Mouse (Mus musculus) thymus, postnatal 10 days (tissue): ENCODE results near the gene Dhdh.
"Not testable (repeated sequence)": the region's sequence is repeated elsewhere in the genome, so short reads cannot be mapped to it uniquely, and the experiment has no call there.

ENCODE experiments used
- DNase-seq, 2 experiments: peaks; one replicate each; pipeline ENCODE4 v3.0.0; 2021; ENCODE audit warnings: low spot score in 2 of 2

Dhdh gene

GRCm38 (mm10) chr7:45509912-45510787 is 21.5 kb upstream of the Dhdh start, which contains the start of gene Nucb1:
Gene Nucb1, minus strand, starts transcription at chr7:45510406.
- peak; percentile 87 to 91 for DNase-seq

GRCm38 (mm10) chr7:45509181-45509882 is 20.7 kb upstream of the Dhdh start:
- peak in 1 of 2 experiments; percentile 9 for DNase-seq

GRCm38 (mm10) chr7:45508561-45508960 is 20.0 kb upstream of the Dhdh start:
- DNase-seq: no peak

- no peak for DNase-seq
These were observed 19.0 kb upstream of the Dhdh start for GRCm38 (mm10) chr7:45507583-45507982.

- no peak for DNase-seq
These were observed 9.8 kb upstream of the Dhdh start for GRCm38 (mm10) chr7:45498427-45498826.

GRCm38 (mm10) chr7:45494548-45494947 is 5.9 kb upstream of the Dhdh start:
- no peak for DNase-seq

- no peak for DNase-seq
These were observed 4.3 kb upstream of the Dhdh start for GRCm38 (mm10) chr7:45492951-45493350.

- DNase-seq: no peak
These were observed 3.7 kb upstream of the Dhdh start for GRCm38 (mm10) chr7:45492225-45492844.

GRCm38 (mm10) chr7:45491264-45491663 is 2.7 kb upstream of the Dhdh start:
- no peak for DNase-seq

- DNase-seq: no peak
These were observed 2.2 kb upstream of the Dhdh start for GRCm38 (mm10) chr7:45490822-45491221.

- DNase-seq: no peak
These were observed 973 bp upstream of the Dhdh start for GRCm38 (mm10) chr7:45489578-45489977.

- DNase-seq: no peak
These were observed 728 bp downstream of the Dhdh start for GRCm38 (mm10) chr7:45487861-45488292.

- no peak for DNase-seq
These were observed 1.7 kb downstream of the Dhdh start, which contains the start of gene Gm45808 for GRCm38 (mm10) chr7:45486761-45487415. Gene Gm45808, minus strand, starts transcription at chr7:45486811.

GRCm38 (mm10) chr7:45486158-45486557 is 2.4 kb downstream of the Dhdh start:
- no peak for DNase-seq

GRCm38 (mm10) chr7:45484985-45485384 is 3.6 kb downstream of the Dhdh start:
- not testable (repeated sequence) for DNase-seq

- DNase-seq: no peak
These were observed 6.4 kb downstream of the Dhdh start for GRCm38 (mm10) chr7:45482166-45482565.

- peak; percentile 60 to 71 for DNase-seq
These were observed 7.2 kb downstream of the Dhdh start, which contains the start of gene Tulp2 for GRCm38 (mm10) chr7:45481374-45481927. Gene Tulp2, plus strand, starts transcription at chr7:45481877.

GRCm38 (mm10) chr7:45480310-45480709 is 8.3 kb downstream of the Dhdh start:
- DNase-seq: not testable (repeated sequence)

GRCm38 (mm10) chr7:45478774-45479173 is 9.8 kb downstream of the Dhdh start:
- DNase-seq: no peak

- DNase-seq: peak; percentile 29 to 63
These were observed 11.6 kb downstream of the Dhdh start for GRCm38 (mm10) chr7:45477003-45477402.

GRCm38 (mm10) chr7:45476453-45476852 is 12.2 kb downstream of the Dhdh start:
- no peak for DNase-seq
